Mouse (Mus musculus): ENCODE measurements around the gene Ifnar2. TPM values are rescaled to one million over a fixed set of nuclear protein-coding genes. Genes with fewer than 3 reads are reported as not detected.

The Ifnar2 gene
- polyA plus RNA-seq, 1 experiment, result 16.2 TPM

DNA sequence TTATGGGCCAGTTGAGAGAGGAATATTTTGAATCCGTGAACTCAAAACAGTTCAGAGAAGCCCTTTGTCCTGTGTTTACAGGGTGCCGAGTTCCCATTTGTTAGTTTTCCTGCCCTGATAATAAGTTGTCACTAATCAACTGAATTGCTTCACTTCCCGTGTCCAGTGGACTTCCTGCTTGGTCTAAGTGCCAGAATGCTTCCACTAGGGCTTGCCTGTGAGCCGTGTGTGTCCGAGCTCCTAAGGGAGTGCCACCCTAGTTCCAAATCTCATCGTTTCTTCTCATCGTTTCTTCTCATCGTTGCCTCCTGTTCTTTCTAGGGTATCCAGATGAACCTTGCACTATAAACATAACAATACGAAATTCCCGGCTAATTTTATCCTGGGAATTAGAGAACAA lies 13.0 kb downstream of the Ifnar2 start:
- 17% methylated on average over 10 of the region's 10 CpGs for WGBS

DNA sequence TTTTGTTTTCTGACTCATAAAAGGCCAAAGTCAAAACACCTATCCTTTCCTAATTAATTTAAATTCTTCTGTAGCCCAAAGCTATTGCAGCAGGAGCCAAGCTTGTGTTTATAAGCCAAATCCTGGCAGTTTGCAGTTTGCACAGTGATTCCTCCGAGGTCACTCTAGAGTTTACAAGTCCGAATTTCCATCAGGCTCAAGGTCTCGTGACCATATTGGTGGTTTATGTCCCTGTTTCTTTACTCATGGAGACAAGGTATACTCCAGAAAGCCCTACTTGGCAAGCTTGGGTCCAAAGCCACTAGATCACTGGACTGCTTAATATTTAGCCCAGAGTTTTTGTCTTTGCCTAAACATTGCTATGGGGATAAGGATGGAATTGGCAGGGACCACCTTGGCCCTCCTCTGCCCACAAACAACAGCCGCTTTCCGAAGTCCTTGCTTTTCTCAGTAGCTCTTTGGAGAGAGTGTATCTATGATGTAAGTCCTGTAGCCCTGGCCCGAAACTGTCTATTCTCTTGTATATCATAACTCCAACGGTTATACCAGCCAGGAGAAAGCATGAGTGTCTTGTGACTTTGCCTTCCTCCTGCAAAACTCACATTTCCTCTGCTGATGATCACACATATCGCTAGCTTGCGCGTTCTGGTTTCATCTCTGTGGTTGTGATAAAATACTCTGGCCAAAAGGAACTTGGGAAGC lies 14.0 kb downstream of the Ifnar2 start:
- no peak for DNase-seq (ENCODE audit: low read depth, low spot score)
- 77% methylated on average over 10 of the region's 10 CpGs for WGBS

More for the DNA sequence above, 13.0 kb downstream of the Ifnar2 start:
- no peak for DNase-seq (ENCODE audit: low read depth, low spot score)

DNA sequence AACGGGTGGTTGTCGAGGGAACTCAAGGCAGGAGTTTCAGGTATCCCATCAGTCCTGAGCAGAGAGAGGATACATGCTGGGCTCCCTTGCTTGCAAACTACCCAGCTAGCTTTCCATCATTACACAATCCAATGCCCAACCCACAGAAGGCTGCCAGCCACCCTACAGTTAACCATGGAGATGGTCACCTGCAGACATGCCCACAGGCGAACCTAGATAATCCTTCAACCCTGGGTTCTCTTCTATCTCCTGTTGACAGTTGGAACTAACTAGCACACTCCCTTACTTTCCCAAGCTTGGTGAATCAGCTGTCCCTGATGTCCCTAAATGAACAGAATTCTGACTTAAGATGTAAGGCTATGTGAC lies 14.5 kb downstream of the Ifnar2 start:
- WGBS, result 92% methylated on average over 3 of the region's 3 CpGs
- no peak for DNase-seq (ENCODE audit: low read depth, low spot score)

DNA sequence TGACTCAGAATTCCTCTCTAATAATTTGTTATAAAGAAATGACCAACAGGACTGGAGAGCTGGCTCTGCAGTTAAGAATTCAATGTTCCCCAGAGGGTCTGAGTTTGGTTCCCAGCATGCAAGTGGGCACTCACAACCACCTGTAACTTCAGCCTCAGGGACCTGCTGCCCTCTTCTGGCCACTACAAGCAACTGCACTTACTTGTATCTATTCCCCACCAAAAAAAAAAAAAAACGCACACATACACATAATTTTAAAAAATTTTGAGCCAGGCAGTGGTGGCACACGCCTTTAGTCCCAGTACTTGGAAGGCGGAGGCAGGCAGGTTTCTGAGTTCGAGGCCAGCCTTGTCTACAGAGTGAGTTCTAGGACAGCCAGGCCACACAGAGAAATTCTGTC lies 17.5 kb downstream of the Ifnar2 start:
- 87% methylated on average over 4 of the region's 4 CpGs for WGBS
- DNase-seq (ENCODE audit: low read depth, low spot score), result no peak

DNA sequence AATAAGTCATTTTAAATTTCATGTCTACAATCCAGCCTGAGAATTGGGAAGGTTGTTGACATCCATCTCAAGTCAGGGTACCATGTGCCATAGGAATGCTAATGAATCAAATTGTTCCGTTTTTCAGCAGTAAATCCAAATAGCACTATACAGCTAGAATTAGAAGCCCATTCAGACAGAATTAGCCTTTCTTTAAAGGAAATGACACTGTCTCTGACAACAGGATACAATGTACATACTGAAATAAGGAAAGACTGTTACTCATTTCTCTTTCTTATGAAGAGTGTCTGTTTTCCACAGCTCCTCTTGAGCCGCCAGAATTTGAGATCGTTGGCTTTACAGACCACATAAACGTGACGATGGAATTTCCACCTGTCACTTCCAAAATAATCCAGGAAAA lies 18.8 kb downstream of the Ifnar2 start, which contains the start of gene Gm21970:
Gm21970 (plus strand) TSS at position 301 of the 400 bp plus-strand sequence.
- WGBS, result 72% methylated on average over 5 of the region's 5 CpGs
- no peak for DNase-seq (ENCODE audit: low read depth, low spot score)

DNA sequence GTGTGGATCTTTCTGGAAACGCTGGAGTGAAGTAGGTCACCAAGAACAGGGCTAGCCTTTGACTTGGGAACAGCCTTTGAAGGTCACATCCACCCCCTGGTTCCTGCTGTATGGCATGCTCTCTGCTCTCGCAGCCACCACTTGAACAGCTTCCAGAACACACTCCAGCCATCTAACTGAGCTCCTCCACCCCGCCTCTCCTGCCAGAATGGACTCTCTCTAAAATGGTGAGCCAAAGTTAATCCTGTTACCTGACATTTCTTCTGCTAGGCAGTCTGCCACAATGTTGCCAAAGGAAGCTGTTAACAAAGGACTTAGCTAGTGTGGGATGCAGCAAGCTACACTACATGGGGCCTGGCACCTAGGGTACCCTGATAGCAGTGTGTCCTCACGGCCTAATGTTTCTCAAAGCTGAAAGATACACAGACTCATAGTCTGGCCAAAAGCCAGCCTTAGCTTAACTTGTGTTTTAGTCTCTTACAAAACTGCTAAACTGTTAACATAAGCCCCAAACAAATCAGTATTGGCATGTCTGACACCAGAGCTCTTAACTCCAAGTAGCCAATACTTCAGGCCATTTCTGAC lies 22.3 kb downstream of the Ifnar2 start:
- 51% methylated on average over 4 of the region's 4 CpGs for WGBS

DNA sequence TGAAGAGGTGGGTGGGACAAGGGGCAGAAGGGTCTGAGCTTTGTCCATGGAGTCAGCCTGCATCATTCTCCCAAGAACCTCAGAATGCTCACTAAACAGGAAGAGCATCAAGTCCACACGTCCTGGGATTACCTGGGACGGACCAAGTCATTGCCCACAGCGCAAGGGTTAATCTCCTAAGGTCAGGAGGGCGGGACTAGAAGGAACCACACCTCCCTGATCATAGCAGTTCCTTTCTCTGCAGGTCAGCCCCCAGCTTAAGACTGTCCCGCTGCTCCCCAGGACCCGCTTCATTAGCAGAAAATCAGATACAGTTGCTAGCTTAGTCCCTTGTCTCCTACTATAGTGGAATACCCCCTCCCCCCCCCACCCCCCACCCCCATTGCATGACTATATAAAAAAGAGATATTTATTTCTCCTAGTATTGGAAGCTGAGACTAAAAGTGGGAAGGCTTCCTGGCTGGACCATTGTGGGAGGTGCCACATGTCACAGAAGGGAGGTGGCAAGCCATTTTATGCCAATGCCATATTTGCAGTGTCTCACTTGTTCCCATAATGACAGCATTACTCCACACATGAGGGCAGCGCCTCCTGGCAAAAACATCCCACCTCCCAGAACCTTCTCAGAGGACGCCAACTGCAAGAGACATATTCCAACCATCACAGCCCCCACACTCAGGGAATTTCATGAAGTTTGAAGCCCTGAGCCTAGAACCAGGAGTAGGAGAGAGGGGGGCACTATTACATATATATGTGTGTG lies 23.2 kb downstream of the Ifnar2 start:
- 79% methylated on average over 8 of the region's 8 CpGs for WGBS
- no peak for DNase-seq (ENCODE audit: low read depth, low spot score)

More for the DNA sequence above, 22.3 kb downstream of the Ifnar2 start:
- no peak for DNase-seq (ENCODE audit: low read depth, low spot score)

DNA sequence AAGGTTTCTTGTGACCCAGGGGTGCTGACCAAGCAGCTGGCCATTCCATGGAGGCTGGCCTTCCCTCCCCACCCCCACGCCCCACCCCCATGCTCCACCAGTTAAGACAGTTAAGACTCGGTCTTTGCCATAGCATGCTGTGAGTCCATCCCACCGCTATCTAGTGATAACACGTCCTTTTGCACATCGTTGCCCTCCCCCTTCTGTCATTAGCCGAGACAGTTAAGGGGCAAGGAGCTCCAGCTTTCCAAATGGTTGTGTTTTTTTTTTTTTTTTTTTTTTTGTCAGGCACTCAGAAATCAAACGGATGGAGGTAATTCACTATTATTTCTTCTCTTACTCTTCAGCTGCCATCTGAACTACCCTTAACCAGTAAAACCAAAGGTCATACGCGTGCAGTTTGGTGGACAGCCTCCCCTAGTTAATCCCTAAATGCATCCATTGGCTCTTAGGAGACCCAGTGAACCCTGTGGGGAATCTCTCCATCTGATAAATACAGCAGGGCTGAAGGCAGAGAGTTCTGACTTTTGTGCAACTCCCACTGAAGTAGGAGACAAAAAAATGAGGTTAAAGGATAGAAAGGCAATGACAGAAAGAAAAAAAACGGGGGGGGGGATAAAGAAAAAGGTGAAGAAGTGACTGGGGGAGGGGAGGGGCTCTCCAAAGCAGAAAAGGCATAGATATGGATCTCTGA lies 24.4 kb downstream of the Ifnar2 start:
- no peak for DNase-seq (ENCODE audit: low read depth, low spot score)
- WGBS, result 89% methylated on average over 10 of the region's 10 CpGs

DNA sequence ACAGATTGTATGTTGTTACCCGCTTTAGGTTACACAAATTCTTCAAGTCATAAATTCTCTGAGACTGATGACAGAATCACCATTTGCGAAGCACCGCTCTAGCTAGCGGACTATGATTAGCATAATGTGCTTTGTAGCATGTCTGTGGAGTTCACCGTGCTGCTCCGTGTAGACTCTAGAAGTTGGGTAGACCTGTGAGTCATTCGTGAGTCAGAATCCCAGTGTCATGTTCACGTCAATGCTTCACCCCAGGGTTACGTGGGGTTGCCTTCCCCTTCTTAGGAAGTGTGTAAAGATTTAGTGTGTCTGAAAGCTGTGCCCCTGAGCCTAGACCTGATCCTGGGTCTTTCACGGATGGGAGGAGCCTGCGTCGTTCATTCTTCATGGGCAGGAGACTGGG lies 25.4 kb downstream of the Ifnar2 start:
- WGBS, result 87% methylated on average over 12 of the region's 12 CpGs
- DNase-seq (ENCODE audit: low read depth, low spot score), result no peak

DNA sequence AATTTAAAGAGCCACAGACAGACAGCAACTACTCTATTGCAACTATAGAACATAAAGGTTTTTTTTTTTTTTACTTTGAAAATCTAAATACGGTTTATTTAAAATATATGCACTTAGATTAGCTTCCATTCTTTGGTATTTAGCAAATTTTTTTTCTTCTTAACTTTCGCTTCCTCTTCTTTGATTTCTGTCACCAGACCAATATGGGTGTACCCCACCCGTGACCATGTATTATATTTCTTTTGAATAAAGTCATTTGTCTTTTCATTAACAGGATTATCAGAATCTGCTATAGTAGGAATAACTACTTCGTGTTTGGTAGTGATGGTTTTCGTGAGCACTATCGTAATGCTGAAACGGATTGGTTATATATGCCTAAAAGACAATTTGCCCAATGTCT lies 26.4 kb downstream of the Ifnar2 start:
- no peak for DNase-seq (ENCODE audit: low read depth, low spot score)
- 92% methylated on average over 7 of the region's 7 CpGs for WGBS

DNA sequence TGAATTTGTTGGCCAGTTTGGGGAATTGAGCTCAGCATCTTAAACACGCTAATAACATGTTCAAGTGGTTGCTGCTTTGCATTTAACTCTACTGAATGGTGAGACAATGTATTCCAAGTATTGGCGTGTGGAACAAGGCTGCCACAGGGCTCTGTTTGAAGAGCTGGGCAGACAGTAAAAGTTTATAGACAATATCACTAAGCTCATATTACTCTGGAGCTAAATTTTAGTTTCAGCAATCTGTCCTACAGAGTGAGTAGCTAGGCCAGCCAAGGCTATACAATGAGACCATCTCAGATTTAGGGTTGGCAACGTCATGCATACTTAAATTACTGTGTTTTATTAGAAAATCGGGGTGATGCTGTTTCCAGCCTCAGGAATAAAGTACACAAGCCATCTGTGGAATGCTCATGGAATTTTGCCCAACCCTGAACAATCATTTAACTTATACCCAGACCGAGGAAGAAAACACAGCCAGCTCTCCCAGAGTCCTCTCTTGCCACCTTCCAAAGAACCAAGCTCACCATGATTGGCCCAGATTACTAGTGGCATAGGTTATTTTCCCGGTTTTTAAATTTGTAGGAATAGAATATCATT lies 29.1 kb downstream of the Ifnar2 start:
- 41% methylated on average over 6 of the region's 6 CpGs for WGBS
- no peak for DNase-seq (ENCODE audit: low read depth, low spot score)

DNA sequence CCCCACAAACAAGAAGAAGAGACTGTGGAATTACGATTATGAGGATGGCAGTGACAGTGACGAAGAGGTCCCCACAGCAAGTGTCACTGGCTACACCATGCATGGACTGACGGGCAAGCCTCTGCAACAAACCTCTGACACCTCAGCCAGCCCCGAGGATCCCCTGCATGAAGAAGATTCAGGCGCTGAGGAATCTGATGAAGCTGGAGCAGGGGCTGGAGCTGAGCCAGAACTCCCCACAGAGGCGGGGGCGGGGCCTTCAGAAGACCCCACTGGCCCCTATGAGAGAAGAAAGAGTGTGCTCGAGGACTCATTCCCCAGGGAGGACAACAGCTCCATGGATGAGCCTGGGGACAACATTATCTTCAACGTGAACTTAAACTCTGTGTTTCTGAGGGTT lies 31.2 kb downstream of the Ifnar2 start:
- no peak for DNase-seq (ENCODE audit: low read depth, low spot score)
- WGBS, result 88% methylated on average over 9 of the region's 9 CpGs

DNA sequence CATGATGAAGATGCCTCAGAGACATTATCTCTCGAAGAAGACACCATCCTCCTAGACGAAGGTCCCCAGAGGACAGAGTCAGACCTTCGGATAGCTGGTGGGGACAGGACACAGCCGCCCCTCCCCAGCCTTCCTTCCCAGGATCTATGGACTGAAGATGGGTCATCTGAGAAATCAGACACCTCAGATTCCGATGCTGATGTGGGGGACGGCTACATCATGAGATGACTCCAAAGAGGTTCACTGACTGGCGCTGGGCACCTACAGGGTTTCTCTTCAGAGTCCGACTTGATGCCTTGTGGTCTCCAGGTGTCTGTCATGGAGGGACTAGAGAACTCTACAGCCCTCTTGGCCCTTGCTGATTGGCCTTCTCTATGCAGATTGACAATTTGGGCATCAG lies 31.6 kb downstream of the Ifnar2 start:
- WGBS, result 94% methylated on average over 8 of the region's 8 CpGs
- DNase-seq (ENCODE audit: low read depth, low spot score), result no peak

DNA sequence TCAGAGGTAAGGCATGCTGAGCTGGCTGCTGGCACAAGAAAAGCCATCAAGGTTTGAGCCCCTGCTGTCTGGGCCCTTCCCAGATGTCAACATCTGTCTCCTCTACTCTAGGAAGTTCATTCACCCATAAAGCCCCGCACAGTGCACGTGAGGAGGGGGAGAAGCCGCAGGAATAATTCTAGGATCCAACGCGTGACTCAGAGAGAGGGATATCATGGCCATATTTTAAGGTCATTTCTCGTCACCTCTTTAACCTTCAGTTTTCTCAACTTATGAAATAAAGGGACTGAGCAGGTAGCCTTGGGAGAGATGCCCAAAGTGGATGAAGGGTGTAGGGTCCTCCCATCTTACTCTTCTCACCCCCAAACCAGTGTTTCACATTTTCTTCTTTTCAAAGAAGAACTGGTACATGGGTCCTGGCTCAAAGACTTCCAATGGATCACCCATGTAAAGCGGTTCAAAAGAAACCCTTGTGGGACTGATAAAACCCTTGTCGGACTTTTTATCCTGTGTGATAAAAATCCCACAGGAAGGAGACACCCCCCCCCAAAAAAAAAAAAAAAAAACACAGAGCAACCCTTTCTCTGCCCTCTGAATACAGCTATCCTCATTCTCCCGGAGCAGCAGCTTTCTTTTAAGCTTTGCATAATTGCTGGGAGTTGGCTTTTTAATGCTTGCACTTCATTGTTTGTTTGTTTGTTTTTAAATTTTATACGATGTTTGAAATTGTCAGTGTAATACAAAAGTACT lies 32.4 kb downstream of the Ifnar2 start:
- WGBS, result 70% methylated on average over 10 of the region's 10 CpGs
- no peak for DNase-seq (ENCODE audit: low read depth, low spot score)

DNA sequence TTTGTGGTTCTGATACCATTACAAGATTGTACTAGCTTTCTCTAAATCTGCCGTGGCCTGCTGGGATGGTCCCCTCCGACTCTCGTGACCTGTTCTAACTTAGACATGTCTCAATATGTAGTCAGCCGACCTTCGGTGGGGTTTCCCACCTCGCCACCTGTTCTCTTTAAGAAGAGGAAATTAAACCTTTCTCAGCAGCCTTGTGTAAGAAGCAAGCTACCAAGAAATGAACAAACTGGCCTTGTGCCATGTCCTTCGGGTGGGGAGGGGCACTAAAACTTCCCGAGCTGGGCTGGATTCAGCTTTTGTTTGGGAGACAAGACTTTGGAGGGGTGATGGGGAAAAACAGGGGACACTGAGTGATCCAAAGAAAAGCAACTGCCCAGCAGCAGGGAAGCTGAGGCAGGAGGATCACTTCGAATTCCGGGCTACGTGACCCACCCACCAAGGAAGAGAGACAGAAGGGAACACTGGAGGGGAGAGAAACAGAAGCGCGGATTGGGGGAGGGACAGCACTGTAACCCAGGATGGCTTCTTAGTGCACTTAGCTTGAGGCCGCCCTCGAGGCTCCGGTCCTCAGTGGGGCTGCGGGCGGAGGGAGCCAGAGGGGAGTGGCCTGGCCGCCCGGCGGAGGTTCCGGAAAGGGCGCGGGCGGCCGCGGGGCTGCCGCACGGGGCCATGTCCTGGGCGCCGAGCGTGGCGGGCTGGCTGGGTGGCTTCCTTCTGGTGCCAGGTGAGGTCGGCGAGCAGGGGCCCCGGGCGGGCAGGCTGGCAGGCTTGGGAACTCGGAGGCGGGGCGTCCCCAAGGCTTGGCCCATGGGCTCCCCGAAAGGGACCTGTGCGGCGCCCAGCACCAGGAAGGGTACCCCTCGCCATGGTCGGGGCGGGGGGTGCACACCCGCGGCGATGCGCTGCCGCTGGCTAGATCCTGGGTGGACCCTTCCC lies 33.3 kb downstream of the Ifnar2 start, which contains the start of gene Il10rb:
Il10rb (plus strand) TSS at position 525 of the 945 bp plus-strand sequence.
- no peak for DNase-seq (ENCODE audit: low read depth, low spot score)
- WGBS, result under 1% methylated on average over 51 of the region's 51 CpGs

DNA sequence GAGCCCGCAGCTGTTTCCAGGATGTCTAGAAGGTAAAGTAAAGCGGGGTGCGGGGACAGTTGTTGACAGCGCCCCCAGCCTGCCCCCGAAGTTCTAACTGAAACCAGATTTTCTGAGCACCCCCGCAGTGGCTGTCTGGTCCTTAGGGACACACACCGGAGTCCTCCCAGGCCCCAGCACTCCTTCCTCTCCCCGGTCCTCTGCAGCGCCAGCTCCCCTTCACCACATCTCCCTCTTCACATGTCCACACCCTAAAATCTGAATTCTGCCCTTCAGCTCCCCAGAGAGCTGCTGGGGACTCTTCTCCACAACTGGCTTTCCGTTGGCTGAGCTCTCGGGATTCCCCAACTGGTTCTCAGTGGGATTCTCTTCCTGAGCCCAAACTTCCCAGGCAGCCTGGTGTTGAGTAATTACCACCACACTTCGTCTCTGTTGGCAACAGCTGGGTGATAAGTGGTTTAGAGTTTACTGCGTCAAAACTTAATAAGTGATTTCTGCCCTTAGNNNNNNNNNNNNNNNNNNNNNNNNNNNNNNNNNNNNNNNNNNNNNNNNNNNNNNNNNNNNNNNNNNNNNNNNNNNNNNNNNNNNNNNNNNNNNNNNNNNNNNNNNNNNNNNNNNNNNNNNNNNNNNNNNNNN lies 34.1 kb downstream of the Ifnar2 start:
- WGBS, result 2% methylated on average over 13 of the region's 13 CpGs
- DNase-seq (ENCODE audit: low read depth, low spot score), result no peak

DNA sequence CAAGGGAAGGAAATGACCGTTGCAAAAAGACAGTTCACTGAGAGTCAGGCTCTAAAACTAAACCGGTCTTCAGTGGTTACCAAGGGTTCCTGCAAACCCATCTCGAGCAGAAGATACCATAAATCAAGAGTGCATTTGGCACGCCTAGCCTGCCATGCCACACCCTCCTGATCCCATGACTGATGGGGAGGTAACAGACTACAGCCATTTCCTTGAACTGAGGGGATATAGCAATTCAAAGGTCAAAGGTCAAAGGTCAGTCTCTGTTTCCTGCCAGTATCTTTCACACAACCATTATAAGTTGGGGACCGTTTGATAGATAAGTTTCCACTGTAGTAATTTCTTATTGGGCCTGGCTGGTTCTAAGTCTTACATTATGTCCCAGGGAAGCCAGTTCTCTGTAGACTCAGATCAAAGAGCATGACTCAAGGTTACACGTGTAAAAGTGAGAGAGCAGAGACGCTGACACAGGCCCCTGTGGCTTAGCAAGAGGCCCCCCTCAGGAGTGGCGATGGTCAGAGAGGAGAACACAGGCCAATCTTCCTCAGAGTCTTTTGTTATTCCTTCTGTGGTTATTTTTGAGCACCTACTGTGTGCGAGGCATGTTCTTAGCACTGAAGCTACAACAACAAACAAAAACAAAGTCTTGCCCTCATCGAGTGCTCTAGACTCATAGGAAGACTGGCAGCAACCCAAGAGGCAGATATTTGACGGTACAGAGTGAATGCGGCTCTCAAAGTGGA lies 40.7 kb downstream of the Ifnar2 start:
- DNase-seq (ENCODE audit: low read depth, low spot score), result peak; percentile 85
- 28% methylated on average over 12 of the region's 12 CpGs for WGBS

Data from large intestine, adult 2 months (tissue).